Mouse (Mus musculus): ENCODE results near the gene Spaca4. TPM values are rescaled to one million over a fixed set of nuclear protein-coding genes. Genes with fewer than 3 reads are reported as not detected.

Gene Spaca4
- polyA plus RNA-seq, 1 experiment from 2014 or later = not detected

DNA sequence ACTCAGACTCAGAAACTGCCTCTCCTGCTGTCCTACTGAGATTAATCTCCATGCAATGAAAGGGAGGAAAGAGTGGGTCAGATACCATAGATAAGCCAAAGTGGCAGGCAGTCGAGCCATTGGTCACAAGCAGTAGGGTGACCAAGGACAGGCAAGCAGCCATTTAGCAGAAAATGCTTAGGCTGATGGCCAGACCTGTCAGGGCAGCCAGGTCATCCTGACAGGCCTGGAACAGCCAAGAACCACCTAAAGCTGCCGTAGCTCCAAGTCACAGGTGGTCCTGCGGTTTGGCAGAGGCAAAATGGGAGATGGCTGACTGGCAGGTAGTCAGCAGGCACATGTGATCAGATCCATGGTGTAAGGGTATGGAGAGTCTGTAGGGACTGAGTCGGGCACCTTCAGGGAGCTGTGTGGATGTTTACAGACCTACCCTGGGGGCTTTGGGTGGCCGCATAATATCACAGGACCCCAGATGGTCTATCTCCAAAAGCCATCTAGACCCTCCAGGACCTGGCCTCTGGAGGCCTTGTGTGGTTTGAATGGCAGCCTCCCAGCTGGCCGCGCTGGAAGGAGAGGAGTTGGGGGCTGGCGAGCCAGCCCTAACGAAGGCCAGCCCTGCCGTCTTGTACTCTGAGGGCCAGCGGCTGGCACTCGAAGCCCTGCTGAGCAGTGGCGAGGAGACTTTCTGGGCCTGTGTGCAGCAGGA is 3.8 kb downstream of the Spaca4 start:
- ATAC-seq (ENCODE audit: insufficient read depth) (no peak), DNase-seq (no peak)
- Histone ChIP-seq H3K4me2 (no peak overlapping the region), H3K36me3 (ENCODE audit: insufficient read depth) (peaks cover 81% of the 10 kb centered on the region), H3K27me3 (ENCODE audit: insufficient read depth, low read length) (no peaks in the 10 kb centered on the region), H3K9ac (no peak overlapping the region), H3K4me3 (ENCODE audit: low read depth, low read length) (no peak overlapping the region), H3K9me3 (ENCODE audit: low read depth, low read length) (no peaks in the 10 kb centered on the region), H3K4me1 (ENCODE audit: insufficient read depth) (peaks cover 5% of the 10 kb centered on the region; the same call in 1 of the 2 replicates), H3K27ac (ENCODE audit: low read depth) (0 out of 2 replicates have a peak overlapping the region, but pooled peaks have one; percentile 36)
- WGBS = 58% methylated on average over 13 of the region's 13 CpGs
- TF ChIP-seq CTCF (IDR thresholded peaks at IDR 0.05; ENCODE audit: low read depth) = no peak

GRCm38 (mm10) chr7:45721234-45721571 is 4.4 kb downstream of the Spaca4 start:
- H3K36me3 ChIP-seq (ENCODE audit: insufficient read depth) = peaks cover 75% of the 10 kb centered on the region
- H3K4me1 ChIP-seq (ENCODE audit: insufficient read depth) = peaks cover 10% of the 10 kb centered on the region; the same call in 1 of the 2 replicates
- no peaks in the 10 kb centered on the region for H3K9me3 ChIP-seq (ENCODE audit: low read depth, low read length)
- H3K9ac ChIP-seq = 0 out of 2 replicates have a peak overlapping the region, but pooled peaks have one; percentile 3
- DNase-seq (no peak), ATAC-seq (ENCODE audit: insufficient read depth) (no peak)
- H3K27me3 ChIP-seq (ENCODE audit: insufficient read depth, low read length) = no peaks in the 10 kb centered on the region
- 0 out of 2 replicates have a peak overlapping the region, but pooled peaks have one; percentile 36 for H3K27ac ChIP-seq (ENCODE audit: low read depth)
- 72% methylated on average over 7 of the region's 7 CpGs for WGBS
- H3K4me3 ChIP-seq (ENCODE audit: low read depth, low read length) = no peak overlapping the region
- H3K4me2 ChIP-seq = no peak overlapping the region
- TF ChIP-seq CTCF (IDR thresholded peaks at IDR 0.05; ENCODE audit: low read depth) = no peak

DNA sequence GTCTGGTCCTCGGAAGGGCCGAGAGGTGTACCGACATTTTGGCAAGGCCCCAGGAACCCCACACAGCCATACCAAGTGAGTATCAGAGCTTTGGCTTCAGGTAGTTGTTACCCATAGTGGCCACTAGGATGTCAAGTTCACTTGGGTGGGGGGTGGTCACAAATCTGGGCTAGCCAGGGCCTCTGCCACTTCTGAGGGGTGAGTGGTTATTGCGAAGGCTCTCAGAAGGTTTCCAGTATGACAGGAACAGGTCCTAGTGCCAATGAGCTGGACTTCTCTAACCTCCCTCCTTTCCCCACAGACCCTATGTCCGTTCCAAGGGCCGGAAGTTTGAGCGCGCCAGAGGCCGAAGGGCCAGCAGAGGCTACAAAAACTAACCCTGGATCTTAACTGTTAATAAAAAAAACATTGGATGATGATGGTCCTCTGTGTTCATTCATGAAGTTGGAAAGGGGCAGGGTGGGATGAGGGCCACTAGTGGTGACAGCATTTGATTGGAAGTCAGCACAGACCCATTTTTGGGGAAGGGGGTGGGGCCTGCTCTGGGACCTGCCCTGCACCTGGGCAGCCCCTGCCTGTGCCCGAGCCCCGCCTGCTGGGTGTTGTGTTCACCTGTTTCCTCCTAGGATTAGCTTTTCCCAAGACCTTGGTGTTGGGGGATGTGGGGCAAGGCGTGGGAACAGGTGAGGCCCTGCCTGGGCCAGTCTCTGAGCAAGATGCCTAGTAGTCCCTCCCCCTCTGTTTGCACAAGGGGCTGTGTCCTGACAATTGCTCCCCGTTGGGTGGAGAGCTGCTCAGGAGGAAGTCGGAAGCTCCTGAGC is 5.0 kb downstream of the Spaca4 start, which contains the start of gene Fam83e:
TSS of gene Fam83e (plus strand) at position 800 of the 821 bp plus-strand sequence.
- Histone ChIP-seq H3K9ac (0 out of 2 replicates have a peak within 1 kb of the TSS, but pooled peaks have one; percentile 3), H3K4me1 (ENCODE audit: insufficient read depth) (peaks cover 11% of the 10 kb centered on the region; the same call in 1 of the 2 replicates), H3K4me3 (ENCODE audit: low read depth, low read length) (no peak within 1 kb of the TSS), H3K27me3 (ENCODE audit: insufficient read depth, low read length) (no peaks in the 10 kb centered on the region), H3K27ac (ENCODE audit: low read depth) (0 out of 2 replicates have a peak within 1 kb of the TSS, but pooled peaks have one; percentile 36), H3K4me2 (peak within 1 kb of the TSS; percentile 99; the same call in 1 of the 2 replicates), H3K36me3 (ENCODE audit: insufficient read depth) (peaks cover 70% of the 10 kb centered on the region), H3K9me3 (ENCODE audit: low read depth, low read length) (no peaks in the 10 kb centered on the region)
- ATAC-seq (ENCODE audit: insufficient read depth) (no peak), DNase-seq (no peak)
- peak; percentile 40 for TF ChIP-seq CTCF (IDR thresholded peaks at IDR 0.05; ENCODE audit: low read depth)
- WGBS = 79% methylated on average over 14 of the region's 14 CpGs

DNA sequence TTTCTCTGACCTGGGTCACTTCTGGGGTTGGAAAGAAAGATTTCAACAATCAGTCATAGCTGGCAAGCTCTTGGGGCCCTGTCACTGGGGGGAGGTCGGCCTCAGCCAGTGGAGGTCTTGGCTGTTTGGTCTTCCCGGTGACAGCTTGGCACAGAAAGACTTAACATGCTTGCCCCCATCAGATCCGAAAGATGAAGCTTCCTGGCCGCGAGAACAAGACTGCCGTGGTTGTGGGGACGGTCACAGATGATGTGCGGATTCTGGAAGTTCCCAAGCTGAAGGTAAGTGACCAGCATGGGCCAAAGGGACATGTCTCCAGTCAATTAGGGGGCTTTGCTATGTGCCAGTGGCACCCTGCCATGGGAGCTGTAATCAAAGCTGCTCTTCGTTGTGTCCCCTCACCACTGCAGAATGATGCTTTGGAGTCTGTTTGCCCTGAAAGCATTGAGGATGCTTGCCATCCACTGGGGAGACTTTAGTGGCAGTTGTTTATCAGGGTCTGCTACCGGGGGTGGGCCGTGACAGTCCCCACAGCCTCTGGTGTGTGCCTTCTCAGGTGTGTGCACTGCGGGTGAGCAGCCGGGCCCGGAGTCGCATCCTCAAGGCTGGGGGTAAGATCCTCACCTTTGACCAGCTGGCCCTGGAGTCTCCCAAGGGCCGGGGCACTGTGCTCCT is 5.7 kb downstream of the Spaca4 start:
- Histone ChIP-seq H3K9ac (peak overlapping the region; percentile 99), H3K27me3 (ENCODE audit: insufficient read depth, low read length) (no peaks in the 10 kb centered on the region), H3K4me3 (ENCODE audit: low read depth, low read length) (peak overlapping the region; percentile 98), H3K36me3 (ENCODE audit: insufficient read depth) (peaks cover 63% of the 10 kb centered on the region), H3K9me3 (ENCODE audit: low read depth, low read length) (no peaks in the 10 kb centered on the region), H3K4me2 (peak overlapping the region; percentile 99), H3K27ac (ENCODE audit: low read depth) (no peak overlapping the region), H3K4me1 (ENCODE audit: insufficient read depth) (peaks cover 13% of the 10 kb centered on the region; the same call in 1 of the 2 replicates)
- ATAC-seq (ENCODE audit: insufficient read depth) (no peak), DNase-seq (no peak)
- WGBS = 85% methylated on average over 15 of the region's 16 CpGs
- no peak for TF ChIP-seq CTCF (IDR thresholded peaks at IDR 0.05; ENCODE audit: low read depth)

- Histone ChIP-seq H3K4me2 (peak overlapping the region; percentile 99), H3K27me3 (ENCODE audit: insufficient read depth, low read length) (no peaks in the 10 kb centered on the region), H3K9ac (peak overlapping the region; percentile 99), H3K4me3 (ENCODE audit: low read depth, low read length) (peak overlapping the region; percentile 98), H3K4me1 (ENCODE audit: insufficient read depth) (peaks cover 13% of the 10 kb centered on the region; the same call in 1 of the 2 replicates), H3K27ac (ENCODE audit: low read depth) (no peak overlapping the region), H3K36me3 (ENCODE audit: insufficient read depth) (peaks cover 56% of the 10 kb centered on the region), H3K9me3 (ENCODE audit: low read depth, low read length) (no peaks in the 10 kb centered on the region)
- TF ChIP-seq CTCF (IDR thresholded peaks at IDR 0.05; ENCODE audit: low read depth) = no peak
- WGBS = 78% methylated on average over 10 of the region's 10 CpGs
- DNase-seq (no peak), ATAC-seq (ENCODE audit: insufficient read depth) (no peak)
These were observed 6.4 kb downstream of the Spaca4 start for GRCm38 (mm10) chr7:45719180-45719579.

- peaks cover 13% of the 10 kb centered on the region; the same call in 1 of the 2 replicates for H3K4me1 ChIP-seq (ENCODE audit: insufficient read depth)
- H3K4me2 ChIP-seq = peak overlapping the region; percentile 99
- H3K9me3 ChIP-seq (ENCODE audit: low read depth, low read length) = no peaks in the 10 kb centered on the region
- peaks cover 51% of the 10 kb centered on the region for H3K36me3 ChIP-seq (ENCODE audit: insufficient read depth)
- H3K9ac ChIP-seq = peak overlapping the region; percentile 99
- TF ChIP-seq CTCF (IDR thresholded peaks at IDR 0.05; ENCODE audit: low read depth) = no peak
- no peak for DNase-seq
- H3K4me3 ChIP-seq (ENCODE audit: low read depth, low read length) = peak overlapping the region; percentile 98
- under 1% methylated on average over 20 of the region's 20 CpGs for WGBS
- no peak for ATAC-seq (ENCODE audit: insufficient read depth)
- H3K27ac ChIP-seq (ENCODE audit: low read depth) = peak overlapping the region; percentile 97
- H3K27me3 ChIP-seq (ENCODE audit: insufficient read depth, low read length) = no peaks in the 10 kb centered on the region
These were observed 7.3 kb downstream of the Spaca4 start for GRCm38 (mm10) chr7:45718331-45718730.
